Mouse (Mus musculus) adrenal gland, adult (tissue): ENCODE results near the gene Slc25a33.
A peak's percentile ranks its signal among the peaks of the same experiment; 100 is the strongest.

Experiments
- DNase-seq, 2 experiments: peaks; one replicate each; pipeline ENCODE4 v3.0.0; 2022 to 2023; ENCODE audit warnings: low spot score in 1 of 2; ENCODE audit not compliant: inconsistent age in 2 of 2

The Slc25a33 gene

GRCm38 (mm10) chr4:149774094-149774470 lies at the start of gene Slc25a33:
Slc25a33 (minus strand) TSS chr4:149774277.
- DNase-seq, result peak; percentile 98 to 99

GRCm38 (mm10) chr4:149822586-149823196 lies 48.6 kb upstream of the Slc25a33 start:
- DNase-seq, result peak in 1 of 2 experiments; percentile 73

- DNase-seq, result peak; percentile 91 to 97
These were observed 48.0 kb upstream of the Slc25a33 start for GRCm38 (mm10) chr4:149822126-149822525.

GRCm38 (mm10) chr4:149820569-149820968 lies 46.5 kb upstream of the Slc25a33 start:
- DNase-seq, result peak; percentile 94 to 96

- no peak for DNase-seq
These were observed 45.1 kb upstream of the Slc25a33 start for GRCm38 (mm10) chr4:149819195-149819594.

GRCm38 (mm10) chr4:149816598-149816997 lies 42.5 kb upstream of the Slc25a33 start:
- DNase-seq, result no peak

GRCm38 (mm10) chr4:149815586-149815985 lies 41.5 kb upstream of the Slc25a33 start:
- DNase-seq, result no peak

GRCm38 (mm10) chr4:149813409-149814184 lies 39.5 kb upstream of the Slc25a33 start:
- no peak for DNase-seq

- DNase-seq, result peak in 1 of 2 experiments; percentile 54
These were observed 36.3 kb upstream of the Slc25a33 start for GRCm38 (mm10) chr4:149810372-149810771.

- no peak for DNase-seq
These were observed 34.6 kb upstream of the Slc25a33 start for GRCm38 (mm10) chr4:149808584-149809227.

- no peak for DNase-seq
These were observed 34.0 kb upstream of the Slc25a33 start for GRCm38 (mm10) chr4:149808060-149808567.

GRCm38 (mm10) chr4:149806699-149807381 lies 32.8 kb upstream of the Slc25a33 start:
- peak; percentile 90 to 96 for DNase-seq

- DNase-seq, result no peak
These were observed 28.2 kb upstream of the Slc25a33 start for GRCm38 (mm10) chr4:149802269-149802668.

- peak in 1 of 2 experiments; percentile 61 for DNase-seq
These were observed 26.5 kb upstream of the Slc25a33 start for GRCm38 (mm10) chr4:149800576-149800975.

GRCm38 (mm10) chr4:149800172-149800464 lies 26.0 kb upstream of the Slc25a33 start:
- peak in 1 of 2 experiments; percentile 88 for DNase-seq

- peak in 1 of 2 experiments; percentile 95 for DNase-seq
These were observed 25.5 kb upstream of the Slc25a33 start for GRCm38 (mm10) chr4:149799346-149800171.

GRCm38 (mm10) chr4:149798684-149799309 lies 24.7 kb upstream of the Slc25a33 start:
- peak in 1 of 2 experiments; percentile 49 for DNase-seq

GRCm38 (mm10) chr4:149798116-149798515 lies 24.0 kb upstream of the Slc25a33 start:
- no peak for DNase-seq

- no peak for DNase-seq
These were observed 23.1 kb upstream of the Slc25a33 start for GRCm38 (mm10) chr4:149797220-149797610.
